Mouse (Mus musculus): ENCODE data around the gene Lrrc29. TPM values are rescaled to one million over a fixed set of nuclear protein-coding genes. Genes with fewer than 3 reads are reported as not detected.
A peak's percentile ranks its signal among the peaks of the same experiment; 100 is the strongest.

Lrrc29 gene
- total and polyA plus RNA-seq, 2 experiments from 2014 or later, result 4.1 to 5.2 TPM

GRCm38 (mm10) chr8:105305211-105306145 lies 20.6 kb downstream of the Lrrc29 start, which contains the start of gene Elmo3:
Elmo3 (plus strand) TSS chr8:105305601.
- H3K9me3 ChIP-seq (ENCODE audit: low read length), result no peaks in the 10 kb centered on the region
- 6% methylated on average over 30 of the region's 30 CpGs for WGBS
- DNase-seq (ENCODE audit: low spot score) (peak; percentile 62), ATAC-seq (peak; percentile 75)
- H3K36me3 ChIP-seq (ENCODE audit: insufficient read depth, low read length), result peaks cover 48% of the 10 kb centered on the region
- H3K4me3 ChIP-seq (ENCODE audit: low read length), result peak within 1 kb of the TSS; percentile 23; the same call in 1 of the 2 replicates
- peak within 1 kb of the TSS; percentile 56 for H3K4me2 ChIP-seq (ENCODE audit: low read depth, low read length)
- peaks cover 14% of the 10 kb centered on the region for H3K4me1 ChIP-seq (ENCODE audit: insufficient read depth, low read length)
- peak within 1 kb of the TSS; percentile 39 for H3K9ac ChIP-seq (replicated peaks; ENCODE audit: low read length)
- TF ChIP-seq CTCF (IDR thresholded peaks at IDR 0.05; ENCODE audit: low read depth), result peak; percentile 23; the same call in 1 of the 2 replicates
- H3K27ac ChIP-seq, result peak within 1 kb of the TSS; percentile 46; the same call in 1 of the 2 replicates
- H3K27me3 ChIP-seq (ENCODE audit: insufficient read depth, low read length), result no peaks in the 10 kb centered on the region

- H3K9ac ChIP-seq (replicated peaks; ENCODE audit: low read length), result no peak overlapping the region
- no peaks in the 10 kb centered on the region for H3K27me3 ChIP-seq (ENCODE audit: insufficient read depth, low read length)
- peaks cover 14% of the 10 kb centered on the region for H3K4me1 ChIP-seq (ENCODE audit: insufficient read depth, low read length)
- WGBS, result 60% methylated on average over 9 of the region's 9 CpGs
- DNase-seq (ENCODE audit: low spot score) (peak; percentile 42), ATAC-seq (peak; percentile 12; the same call in 1 of the 2 replicates)
- no peak overlapping the region for H3K4me3 ChIP-seq (ENCODE audit: low read length)
- H3K27ac ChIP-seq, result peak overlapping the region; percentile 45; the same call in 1 of the 2 replicates
- H3K36me3 ChIP-seq (ENCODE audit: insufficient read depth, low read length), result peaks cover 56% of the 10 kb centered on the region
- no peak for TF ChIP-seq CTCF (IDR thresholded peaks at IDR 0.05; ENCODE audit: low read depth)
- no peak overlapping the region for H3K4me2 ChIP-seq (ENCODE audit: low read depth, low read length)
- no peaks in the 10 kb centered on the region for H3K9me3 ChIP-seq (ENCODE audit: low read length)
Observed at GRCm38 (mm10) chr8:105304325-105305210, 21.5 kb downstream of the Lrrc29 start.

- DNase-seq (ENCODE audit: low spot score) (no peak), ATAC-seq (no peak)
- Histone ChIP-seq H3K27ac (0 out of 2 replicates have a peak overlapping the region, but pooled peaks have one; percentile 7), H3K4me1 (ENCODE audit: insufficient read depth, low read length) (peaks cover 14% of the 10 kb centered on the region), H3K36me3 (ENCODE audit: insufficient read depth, low read length) (peaks cover 53% of the 10 kb centered on the region), H3K27me3 (ENCODE audit: insufficient read depth, low read length) (no peaks in the 10 kb centered on the region), H3K9ac (replicated peaks; ENCODE audit: low read length) (no peak overlapping the region), H3K9me3 (ENCODE audit: low read length) (no peaks in the 10 kb centered on the region), H3K4me3 (ENCODE audit: low read length) (no peak overlapping the region), H3K4me2 (ENCODE audit: low read depth, low read length) (no peak overlapping the region)
- 80% methylated on average over 9 of the region's 9 CpGs for WGBS
- no peak for TF ChIP-seq CTCF (IDR thresholded peaks at IDR 0.05; ENCODE audit: low read depth)
Observed at GRCm38 (mm10) chr8:105303874-105304273, 22.2 kb downstream of the Lrrc29 start.

- DNase-seq (ENCODE audit: low spot score) (no peak), ATAC-seq (no peak)
- 79% methylated on average over 8 of the region's 8 CpGs for WGBS
- Histone ChIP-seq H3K4me1 (ENCODE audit: insufficient read depth, low read length) (peaks cover 19% of the 10 kb centered on the region), H3K27me3 (ENCODE audit: insufficient read depth, low read length) (no peaks in the 10 kb centered on the region), H3K9ac (replicated peaks; ENCODE audit: low read length) (no peak overlapping the region), H3K9me3 (ENCODE audit: low read length) (no peaks in the 10 kb centered on the region), H3K4me2 (ENCODE audit: low read depth, low read length) (no peak overlapping the region), H3K36me3 (ENCODE audit: insufficient read depth, low read length) (peaks cover 49% of the 10 kb centered on the region), H3K27ac (no peak overlapping the region), H3K4me3 (ENCODE audit: low read length) (no peak overlapping the region)
- TF ChIP-seq CTCF (IDR thresholded peaks at IDR 0.05; ENCODE audit: low read depth), result no peak
Observed at GRCm38 (mm10) chr8:105303396-105303795, 22.7 kb downstream of the Lrrc29 start.

- ATAC-seq (no peak), DNase-seq (ENCODE audit: low spot score) (no peak)
- TF ChIP-seq CTCF (IDR thresholded peaks at IDR 0.05; ENCODE audit: low read depth), result no peak
- H3K4me1 ChIP-seq (ENCODE audit: insufficient read depth, low read length), result peaks cover 19% of the 10 kb centered on the region
- peaks cover 38% of the 10 kb centered on the region for H3K36me3 ChIP-seq (ENCODE audit: insufficient read depth, low read length)
- no peak overlapping the region for H3K4me2 ChIP-seq (ENCODE audit: low read depth, low read length)
- no peak overlapping the region for H3K4me3 ChIP-seq (ENCODE audit: low read length)
- WGBS, result 95% methylated on average over 8 of the region's 8 CpGs
- no peak overlapping the region for H3K9ac ChIP-seq (replicated peaks; ENCODE audit: low read length)
- no peaks in the 10 kb centered on the region for H3K27me3 ChIP-seq (ENCODE audit: insufficient read depth, low read length)
- no peaks in the 10 kb centered on the region for H3K9me3 ChIP-seq (ENCODE audit: low read length)
- H3K27ac ChIP-seq, result no peak overlapping the region
Observed at GRCm38 (mm10) chr8:105299962-105300361, 26.1 kb downstream of the Lrrc29 start.

Data from hindbrain, postnatal 0 days (tissue).